Mouse (Mus musculus) liver, postnatal 0 days (tissue): ENCODE data around the gene Degs2. TPM values are rescaled to one million over a fixed set of nuclear protein-coding genes. Genes with fewer than 3 reads are reported as not detected.

Experiments
- ATAC-seq: fragments of 200-750 bp; cut with Nextera tagmentation; 2 replicates; pipeline ENCODE4 v1.8.0; 2017; ENCODE audit warnings: mild to moderate bottlenecking, moderate library complexity
- DNase-seq: peaks from one replicate; pipeline ENCODE4 v3.0.0-alpha.2; 2016
- H3K27ac ChIP-seq: fragments of 300-500 bp; sonication (generic); 2 replicates; pipeline ENCODE4 v1.5.1; 2014; ENCODE audit warnings: antibody characterized with exemption, moderate library complexity, mild to moderate bottlenecking, low read depth
- H3K27me3 ChIP-seq: fragments of 300-500 bp; sonication (generic); 2 replicates; pipeline ENCODE4 v1.6.1; 2014; ENCODE audit warnings: low read length, control low read depth, mixed read lengths; ENCODE audit not compliant: insufficient read depth
- H3K36me3 ChIP-seq: fragments of 300-500 bp; sonication (generic); replicated peaks from 2 replicates; pipeline ENCODE4 v1.6.1; 2014; ENCODE audit warnings: mild to moderate bottlenecking, control low read depth, low read length, moderate library complexity, mixed read lengths; ENCODE audit not compliant: insufficient read depth
- H3K4me1 ChIP-seq: fragments of 300-500 bp; sonication (generic); 2 replicates; pipeline ENCODE4 v1.6.1; 2014; ENCODE audit warnings: antibody characterized with exemption, mild to moderate bottlenecking, control low read depth; ENCODE audit not compliant: insufficient read depth
- H3K4me2 ChIP-seq: fragments of 300-500 bp; sonication (generic); 2 replicates; pipeline ENCODE4 v1.6.1; 2014; ENCODE audit warnings: low read depth, mild to moderate bottlenecking, low read length, moderate library complexity, mixed read lengths
- H3K4me3 ChIP-seq: fragments of 300-500 bp; sonication (generic); 2 replicates; pipeline ENCODE4 v1.5.1; 2014; ENCODE audit warnings: low read depth, low read length
- H3K9ac ChIP-seq: fragments of 300-500 bp; sonication (generic); replicated peaks from 2 replicates; pipeline ENCODE4 v1.6.1; 2014; ENCODE audit warnings: mild to moderate bottlenecking, moderate library complexity
- H3K9me3 ChIP-seq: fragments of 300-500 bp; sonication (generic); 2 replicates; pipeline ENCODE4 v1.6.1; 2016; ENCODE audit warnings: mild to moderate bottlenecking, control low read depth, low read length, mixed read lengths
- CTCF ChIP-seq: sonication (generic); IDR thresholded peaks from 2 replicates; pipeline ENCODE4 v1.5.1; 2016; ENCODE audit warnings: antibody characterized with exemption, low read depth
- EP300 ChIP-seq: IDR thresholded peaks from 2 replicates; pipeline ENCODE4 v1.6.1; 2016; ENCODE audit warnings: antibody characterized with exemption, low read depth, mild to moderate bottlenecking
- WGBS: fragments of 180-500 bp; shearing (Covaris S2); extraction: QIAGEN DNeasy Blood & Tissue Kit; methylation state at CpG from one replicate; pipeline ENCODE4 v1.1.7; 2014; ENCODE audit not compliant: insufficient replicate concordance; 5-methylcytosine and 5-hydroxymethylcytosine counted together
- polyA plus RNA-seq: library from polyadenylated mRNA; unstranded; fragments of >200 nt; fragmentation: Nextera tagmentation; extraction: Ambion mirVana; gene quantifications from 2 replicates; pipeline ENCODE4 v1.2.1, GENCODE M21; 2015

Degs2 gene
- polyA plus RNA-seq, 1 experiment from 2014 or later: 0.13 TPM

GRCm38 (mm10) chr12:108674502-108674901 lies 27.6 kb downstream of the Degs2 start:
- DNase-seq (no peak), ATAC-seq (no peak)
- WGBS: 82% methylated on average over 4 of the region's 4 CpGs
- Histone ChIP-seq H3K4me3 (no peak overlapping the region), H3K27ac (no peak overlapping the region), H3K27me3 (no peaks in the 10 kb centered on the region), H3K36me3 (no peaks in the 10 kb centered on the region), H3K4me1 (peaks cover 4% of the 10 kb centered on the region), H3K9me3 (no peaks in the 10 kb centered on the region), H3K4me2 (no peak overlapping the region), H3K9ac (no peak overlapping the region)
- TF ChIP-seq CTCF: no peak
- no peak for TF ChIP-seq EP300

GRCm38 (mm10) chr12:108673546-108673945 lies 28.6 kb downstream of the Degs2 start:
- no peaks in the 10 kb centered on the region for H3K9me3 ChIP-seq
- TF ChIP-seq CTCF: no peak
- TF ChIP-seq EP300: no peak
- H3K4me3 ChIP-seq: no peak overlapping the region
- peaks cover 4% of the 10 kb centered on the region for H3K4me1 ChIP-seq
- WGBS: 79% methylated on average over 3 of the region's 3 CpGs
- H3K27ac ChIP-seq: no peak overlapping the region
- H3K36me3 ChIP-seq: no peaks in the 10 kb centered on the region
- H3K9ac ChIP-seq: no peak overlapping the region
- H3K4me2 ChIP-seq: no peak overlapping the region
- DNase-seq: no peak
- H3K27me3 ChIP-seq: no peaks in the 10 kb centered on the region
- ATAC-seq: no peak

GRCm38 (mm10) chr12:108672908-108673307 lies 29.2 kb downstream of the Degs2 start:
- Histone ChIP-seq H3K9me3 (no peaks in the 10 kb centered on the region), H3K27me3 (no peaks in the 10 kb centered on the region), H3K4me3 (no peak overlapping the region), H3K36me3 (no peaks in the 10 kb centered on the region), H3K4me2 (no peak overlapping the region), H3K9ac (no peak overlapping the region), H3K4me1 (peaks cover 4% of the 10 kb centered on the region), H3K27ac (no peak overlapping the region)
- 71% methylated on average over 4 of the region's 4 CpGs for WGBS
- ATAC-seq: no peak
- no peak for DNase-seq
- no peak for TF ChIP-seq EP300
- no peak for TF ChIP-seq CTCF

GRCm38 (mm10) chr12:108671541-108671940 lies 30.6 kb downstream of the Degs2 start:
- H3K9ac ChIP-seq: no peak overlapping the region
- no peak for TF ChIP-seq EP300
- no peak for TF ChIP-seq CTCF
- no peak for ATAC-seq
- 67% methylated on average over 2 of the region's 2 CpGs for WGBS
- no peak overlapping the region for H3K4me2 ChIP-seq
- H3K27ac ChIP-seq: no peak overlapping the region
- H3K9me3 ChIP-seq: no peaks in the 10 kb centered on the region
- no peak overlapping the region for H3K4me3 ChIP-seq
- H3K27me3 ChIP-seq: no peaks in the 10 kb centered on the region
- H3K4me1 ChIP-seq: peaks cover 4% of the 10 kb centered on the region
- no peak for DNase-seq
- no peaks in the 10 kb centered on the region for H3K36me3 ChIP-seq

GRCm38 (mm10) chr12:108668606-108669235 lies 33.4 kb downstream of the Degs2 start:
- no peak for ATAC-seq
- WGBS: 84% methylated on average over 8 of the region's 8 CpGs
- H3K4me3 ChIP-seq: no peak overlapping the region

GRCm38 (mm10) chr12:108657350-108657749 lies 44.8 kb downstream of the Degs2 start:
- TF ChIP-seq EP300: no peak
- peak; percentile 79 for TF ChIP-seq CTCF
- Histone ChIP-seq H3K36me3 (no peaks in the 10 kb centered on the region; the same call in none of the 2 replicates), H3K9ac (no peak overlapping the region), H3K4me3 (no peak overlapping the region), H3K4me1 (0 out of 2 replicates have a peak, but pooled peaks cover 3% of the 10 kb centered on the region), H3K27ac (no peak overlapping the region), H3K4me2 (no peak overlapping the region), H3K9me3 (no peaks in the 10 kb centered on the region), H3K27me3 (no peaks in the 10 kb centered on the region)
- ATAC-seq: peak; percentile 50
- 61% methylated on average over 1 of the region's 1 CpGs for WGBS
- peak; percentile 57 for DNase-seq

More at GRCm38 (mm10) chr12:108668606-108669235, 33.4 kb downstream of the Degs2 start:
- H3K27ac ChIP-seq: no peak overlapping the region
- no peaks in the 10 kb centered on the region for H3K9me3 ChIP-seq
- no peaks in the 10 kb centered on the region for H3K4me1 ChIP-seq
- TF ChIP-seq EP300 (no peak), CTCF (no peak)
- no peak for DNase-seq
- H3K36me3 ChIP-seq: no peaks in the 10 kb centered on the region
- H3K9ac ChIP-seq: no peak overlapping the region
- no peaks in the 10 kb centered on the region for H3K27me3 ChIP-seq
- H3K4me2 ChIP-seq: no peak overlapping the region
